Mouse (Mus musculus) brain, embryonic 14.5 days (tissue): ENCODE results near the gene Runx1.

Experiments used
- CTCF ChIP-seq: fragments of 200-500 bp; IDR thresholded peaks from 2 replicates; pipeline ENCODE4 v1.5.1; 2012; ENCODE audit warnings: inconsistent platforms, mild to moderate bottlenecking, moderate library complexity, borderline replicate concordance; ENCODE audit not compliant: insufficient read depth, insufficient read length; ENCODE audit errors: extremely low read depth
- POLR2A ChIP-seq: fragments of 200-500 bp; IDR thresholded peaks from 2 replicates; pipeline ENCODE4 v1.6.1; 2012; ENCODE audit warnings: mild to moderate bottlenecking, inconsistent platforms, borderline replicate concordance; ENCODE audit not compliant: poor library complexity, insufficient read depth, insufficient read length, severe bottlenecking; ENCODE audit errors: extremely low read depth

DNA sequence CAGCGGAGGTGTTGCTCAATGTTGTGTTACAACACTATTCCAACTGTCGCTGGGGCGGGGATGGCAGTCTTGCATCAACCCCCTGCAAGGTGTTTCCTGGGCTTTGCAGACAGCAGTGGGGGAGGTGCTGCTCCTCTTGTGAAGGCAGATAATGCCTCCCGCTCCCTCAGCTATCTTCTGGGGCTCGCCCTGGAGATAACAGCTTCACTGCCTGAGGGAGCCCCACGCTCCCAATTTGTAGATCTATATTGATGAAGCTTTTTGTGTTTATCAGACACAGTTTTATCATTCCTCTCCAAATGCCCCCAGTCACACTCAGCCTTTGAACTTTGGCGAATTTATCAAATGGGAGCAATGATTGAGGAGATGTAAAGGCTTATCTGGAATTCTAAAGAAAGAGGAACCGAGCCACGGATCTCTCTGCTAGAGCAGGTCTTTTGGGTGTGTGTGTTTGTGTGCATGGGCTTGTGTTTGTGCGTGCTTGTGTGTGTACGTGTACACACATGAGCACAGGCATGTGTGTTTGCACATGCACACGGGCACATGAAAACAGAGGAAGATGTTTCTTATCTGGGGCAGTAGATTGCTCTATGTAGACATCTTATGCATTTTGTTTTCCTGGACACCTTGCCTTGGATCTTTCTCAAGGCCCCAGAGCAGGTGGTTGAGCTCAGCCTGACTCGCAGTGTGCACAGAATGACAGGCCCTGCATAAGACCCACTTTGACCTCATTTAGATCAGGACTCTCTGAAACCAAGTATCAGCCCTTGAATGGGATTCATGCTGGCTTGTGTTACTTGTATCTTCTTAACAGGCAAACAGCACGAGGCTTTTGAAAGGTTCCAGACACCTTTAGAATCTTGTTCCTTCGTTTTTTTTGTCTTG is 110.1 kb downstream of the Runx1 start:
- no peak for TF ChIP-seq POLR2A
- TF ChIP-seq CTCF = no peak
